Mouse (Mus musculus) megakaryocyte, embryonic 14.5 days (primary cell): ENCODE measurements around the gene Esrra.

ENCODE experiments used
- FLI1 ChIP-seq: IDR thresholded peaks from 2 replicates; pipeline ENCODE4 v1.6.1; 2012; ENCODE audit warnings: low read length, inconsistent platforms, mixed read lengths
- GATA1 ChIP-seq: IDR thresholded peaks from 3 replicates; pipeline ENCODE4 v1.6.1; 2012; ENCODE audit warnings: mixed read lengths, low read length, inconsistent platforms, borderline replicate concordance

GRCm38 (mm10) chr19:6914540-6914939 is 7.1 kb downstream of the Esrra start:
- TF ChIP-seq GATA1 (no peak), FLI1 (no peak)
